Mouse (Mus musculus) ES-Bruce4 (cell line): ENCODE data around the gene Plcb1.

Source experiments
- CTCF ChIP-seq: IDR thresholded peaks from one replicate; pipeline ENCODE4 v1.8.1; 2011; ENCODE audit warnings: low read depth, low read length
- EP300 ChIP-seq: IDR thresholded peaks from 2 replicates; pipeline ENCODE4 v1.6.1; 2011; ENCODE audit warnings: low read depth, low read length; ENCODE audit not compliant: insufficient read depth

GRCm38 (mm10) chr2:135283783-135284182, 497.9 kb downstream of the Plcb1 start:
- TF ChIP-seq CTCF = no peak
- TF ChIP-seq EP300 = no peak
